Mouse (Mus musculus): Measurements from ENCODE around the gene Fgfr2. TPM values are rescaled to one million over a fixed set of nuclear protein-coding genes. Genes with fewer than 3 reads are reported as not detected.

Gene Fgfr2
- polyA plus RNA-seq, 1 experiment: 0.17 TPM

GRCm38 (mm10) chr7:133164770-133165169 is 41.6 kb upstream of the Fgfr2 start:
- no peak overlapping the region for H3K4me3 ChIP-seq

GRCm38 (mm10) chr7:133163011-133163410 is 39.9 kb upstream of the Fgfr2 start:
- H3K36me3 ChIP-seq (ENCODE audit: control insufficient read depth, insufficient read depth): no peaks in the 10 kb centered on the region
- H3K4me3 ChIP-seq: no peak overlapping the region
- H3K27me3 ChIP-seq (ENCODE audit: control insufficient read depth, insufficient read depth, insufficient read length): no peaks in the 10 kb centered on the region
- no peak for TF ChIP-seq TCF12 (IDR thresholded peaks at IDR 0.05; ENCODE audit: insufficient read depth, poor library complexity, severe bottlenecking)
- TF ChIP-seq CEBPB (IDR thresholded peaks at IDR 0.05; ENCODE audit: insufficient read depth, poor library complexity, severe bottlenecking): no peak
- TF ChIP-seq USF1 (IDR thresholded peaks at IDR 0.05; ENCODE audit: low read depth): no peak
- TF ChIP-seq TCF3 (IDR thresholded peaks at IDR 0.05; ENCODE audit: insufficient read length, low read depth): no peak
- no peak for TF ChIP-seq MYOD1 (IDR thresholded peaks at IDR 0.05; ENCODE audit: control insufficient read depth in 1 of 3, insufficient read length in 2 of 3, low read depth in 2 of 3)
- TF ChIP-seq REST (IDR thresholded peaks at IDR 0.05; ENCODE audit: insufficient read depth, insufficient read length): no peak
- no peak for TF ChIP-seq MYOG (IDR thresholded peaks at IDR 0.05; ENCODE audit: control insufficient read depth in 1 of 3, insufficient read depth in 1 of 3, insufficient read length in 2 of 3, low read depth in 2 of 3)
- TF ChIP-seq SRF (IDR thresholded peaks at IDR 0.05; ENCODE audit: control insufficient read depth, insufficient read length, low read depth): no peak
- TF ChIP-seq MAX (IDR thresholded peaks at IDR 0.05; ENCODE audit: low read depth): no peak
- no peak for TF ChIP-seq E2F4 (IDR thresholded peaks at IDR 0.05; ENCODE audit: insufficient read depth)
- no peak for TF ChIP-seq POLR2A (IDR thresholded peaks at IDR 0.05; ENCODE audit: insufficient read length, low read depth)
- no peak for TF ChIP-seq POLR2AphosphoS2 (IDR thresholded peaks at IDR 0.05; ENCODE audit: insufficient read length, low read depth)
- no peak overlapping the region for H3ac ChIP-seq (ENCODE audit: control insufficient read depth, insufficient read length)
- H3K79me2 ChIP-seq (ENCODE audit: control insufficient read depth, insufficient read depth): no peaks in the 10 kb centered on the region
- peak overlapping the region; percentile 42 for H3K4me2 ChIP-seq (ENCODE audit: low read depth)

More at GRCm38 (mm10) chr7:133164770-133165169, 41.6 kb upstream of the Fgfr2 start:
- H3K27me3 ChIP-seq (ENCODE audit: control insufficient read depth, insufficient read depth, insufficient read length): no peaks in the 10 kb centered on the region
- H3K79me2 ChIP-seq (ENCODE audit: control insufficient read depth, insufficient read depth): no peaks in the 10 kb centered on the region
- H3K36me3 ChIP-seq (ENCODE audit: control insufficient read depth, insufficient read depth): no peaks in the 10 kb centered on the region
- H3K4me2 ChIP-seq (ENCODE audit: low read depth): no peak overlapping the region
- TF ChIP-seq USF1 (IDR thresholded peaks at IDR 0.05; ENCODE audit: low read depth): no peak
- no peak for TF ChIP-seq MYOG (IDR thresholded peaks at IDR 0.05; ENCODE audit: control insufficient read depth in 1 of 3, insufficient read depth in 1 of 3, insufficient read length in 2 of 3, low read depth in 2 of 3)
- no peak for TF ChIP-seq REST (IDR thresholded peaks at IDR 0.05; ENCODE audit: insufficient read depth, insufficient read length)
- TF ChIP-seq POLR2A (IDR thresholded peaks at IDR 0.05; ENCODE audit: insufficient read length, low read depth): no peak
- no peak for TF ChIP-seq MYOD1 (IDR thresholded peaks at IDR 0.05; ENCODE audit: control insufficient read depth in 1 of 3, insufficient read length in 2 of 3, low read depth in 2 of 3)
- no peak for TF ChIP-seq SRF (IDR thresholded peaks at IDR 0.05; ENCODE audit: control insufficient read depth, insufficient read length, low read depth)
- no peak for TF ChIP-seq E2F4 (IDR thresholded peaks at IDR 0.05; ENCODE audit: insufficient read depth)
- H3ac ChIP-seq (ENCODE audit: control insufficient read depth, insufficient read length): no peak overlapping the region

GRCm38 (mm10) chr7:133162131-133162530 is 39.0 kb upstream of the Fgfr2 start:
- Histone ChIP-seq H3K36me3 (ENCODE audit: control insufficient read depth, insufficient read depth) (no peaks in the 10 kb centered on the region), H3K79me2 (ENCODE audit: control insufficient read depth, insufficient read depth) (no peaks in the 10 kb centered on the region), H3K4me2 (ENCODE audit: low read depth) (peak overlapping the region; percentile 42), H3K4me3 (no peak overlapping the region), H3ac (ENCODE audit: control insufficient read depth, insufficient read length) (no peak overlapping the region), H3K27me3 (ENCODE audit: control insufficient read depth, insufficient read depth, insufficient read length) (no peaks in the 10 kb centered on the region)
- TF ChIP-seq E2F4 (IDR thresholded peaks at IDR 0.05; ENCODE audit: insufficient read depth): no peak
- TF ChIP-seq MYOG (IDR thresholded peaks at IDR 0.05; ENCODE audit: control insufficient read depth in 1 of 3, insufficient read depth in 1 of 3, insufficient read length in 2 of 3, low read depth in 2 of 3): peak in 1 of 3 experiments; percentile 3

GRCm38 (mm10) chr7:133161362-133162080 is 38.4 kb upstream of the Fgfr2 start:
- Histone ChIP-seq H3ac (ENCODE audit: control insufficient read depth, insufficient read length) (no peak overlapping the region), H3K27me3 (ENCODE audit: control insufficient read depth, insufficient read depth, insufficient read length) (no peaks in the 10 kb centered on the region), H3K4me3 (no peak overlapping the region), H3K4me2 (ENCODE audit: low read depth) (peak overlapping the region; percentile 42), H3K36me3 (ENCODE audit: control insufficient read depth, insufficient read depth) (no peaks in the 10 kb centered on the region), H3K79me2 (ENCODE audit: control insufficient read depth, insufficient read depth) (no peaks in the 10 kb centered on the region)
- TF ChIP-seq MYOD1 (IDR thresholded peaks at IDR 0.05; ENCODE audit: control insufficient read depth in 1 of 3, insufficient read length in 2 of 3, low read depth in 2 of 3): peak in 2 of 3 experiments; percentile 35 to 70
- TF ChIP-seq CEBPB (IDR thresholded peaks at IDR 0.05; ENCODE audit: insufficient read depth, poor library complexity, severe bottlenecking): no peak
- no peak for TF ChIP-seq USF1 (IDR thresholded peaks at IDR 0.05; ENCODE audit: low read depth)
- TF ChIP-seq REST (IDR thresholded peaks at IDR 0.05; ENCODE audit: insufficient read depth, insufficient read length): no peak
- TF ChIP-seq SRF (IDR thresholded peaks at IDR 0.05; ENCODE audit: control insufficient read depth, insufficient read length, low read depth): no peak
- TF ChIP-seq MYOG (IDR thresholded peaks at IDR 0.05; ENCODE audit: control insufficient read depth in 1 of 3, insufficient read depth in 1 of 3, insufficient read length in 2 of 3, low read depth in 2 of 3): peak in 1 of 3 experiments; percentile 67
- TF ChIP-seq POLR2AphosphoS2 (IDR thresholded peaks at IDR 0.05; ENCODE audit: insufficient read length, low read depth): no peak
- no peak for TF ChIP-seq E2F4 (IDR thresholded peaks at IDR 0.05; ENCODE audit: insufficient read depth)
- TF ChIP-seq MAX (IDR thresholded peaks at IDR 0.05; ENCODE audit: low read depth): no peak

- H3ac ChIP-seq (ENCODE audit: control insufficient read depth, insufficient read length): no peak overlapping the region
- no peaks in the 10 kb centered on the region for H3K79me2 ChIP-seq (ENCODE audit: control insufficient read depth, insufficient read depth)
- H3K27me3 ChIP-seq (ENCODE audit: control insufficient read depth, insufficient read depth, insufficient read length): no peaks in the 10 kb centered on the region
- H3K4me3 ChIP-seq: no peak overlapping the region
- no peaks in the 10 kb centered on the region for H3K36me3 ChIP-seq (ENCODE audit: control insufficient read depth, insufficient read depth)
- TF ChIP-seq CEBPB (IDR thresholded peaks at IDR 0.05; ENCODE audit: insufficient read depth, poor library complexity, severe bottlenecking): no peak
- no peak for TF ChIP-seq TCF3 (IDR thresholded peaks at IDR 0.05; ENCODE audit: insufficient read length, low read depth)
- TF ChIP-seq MAX (IDR thresholded peaks at IDR 0.05; ENCODE audit: low read depth): no peak
- no peak for TF ChIP-seq E2F4 (IDR thresholded peaks at IDR 0.05; ENCODE audit: insufficient read depth)
- TF ChIP-seq REST (IDR thresholded peaks at IDR 0.05; ENCODE audit: insufficient read depth, insufficient read length): no peak
- no peak for TF ChIP-seq MYOG (IDR thresholded peaks at IDR 0.05; ENCODE audit: control insufficient read depth in 1 of 3, insufficient read depth in 1 of 3, insufficient read length in 2 of 3, low read depth in 2 of 3)
- no peak for TF ChIP-seq MYOD1 (IDR thresholded peaks at IDR 0.05; ENCODE audit: control insufficient read depth in 1 of 3, insufficient read length in 2 of 3, low read depth in 2 of 3)
- no peak for TF ChIP-seq TCF12 (IDR thresholded peaks at IDR 0.05; ENCODE audit: insufficient read depth, poor library complexity, severe bottlenecking)
- TF ChIP-seq USF1 (IDR thresholded peaks at IDR 0.05; ENCODE audit: low read depth): no peak
- no peak for TF ChIP-seq POLR2A (IDR thresholded peaks at IDR 0.05; ENCODE audit: insufficient read length, low read depth)
- TF ChIP-seq SRF (IDR thresholded peaks at IDR 0.05; ENCODE audit: control insufficient read depth, insufficient read length, low read depth): no peak
- no peak for TF ChIP-seq POLR2AphosphoS2 (IDR thresholded peaks at IDR 0.05; ENCODE audit: insufficient read length, low read depth)
- H3K4me2 ChIP-seq (ENCODE audit: low read depth): no peak overlapping the region
These were observed 36.4 kb upstream of the Fgfr2 start for GRCm38 (mm10) chr7:133159519-133159918.
